Mouse (Mus musculus) macrophage (primary cell): ENCODE measurements around the gene Pex19. TPM values are rescaled to one million over a fixed set of nuclear protein-coding genes. Genes with fewer than 3 reads are reported as not detected.

Experiments
- H3K27ac ChIP-seq: fragments of 350-480 bp; formaldehyde crosslinking; 2 replicates; pipeline ENCODE4 v1.9.0; 2021
- H3K36me3 ChIP-seq: fragments of 350-480 bp; formaldehyde crosslinking; 2 replicates; pipeline ENCODE4 v1.9.0; 2021; ENCODE audit errors: inconsistent target
- H3K4me3 ChIP-seq: fragments of 350-480 bp; formaldehyde crosslinking; 2 replicates; pipeline ENCODE4 v1.9.0; 2021; ENCODE audit errors: inconsistent target
- H3K79me2 ChIP-seq: fragments of 350-480 bp; formaldehyde crosslinking; 2 replicates; pipeline ENCODE4 v1.9.0; 2021; ENCODE audit errors: inconsistent target
- WGBS: methylation state at CpG from one replicate; pipeline ENCODE4 v1.1.7; 2026; ENCODE audit warnings: inconsistent platforms; ENCODE audit not compliant: missing documents; 5-methylcytosine and 5-hydroxymethylcytosine counted together
- polyA plus RNA-seq: library from polyadenylated mRNA; stranded (reverse); fragments of 250-400 nt; gene quantifications from 3 replicates; pipeline ENCODE4 v1.2.4, GENCODE M21; 2018; ENCODE audit warnings: inconsistent platforms

Gene Pex19
- polyA plus RNA-seq, 1 experiment from 2014 or later = 44.5 TPM

DNA sequence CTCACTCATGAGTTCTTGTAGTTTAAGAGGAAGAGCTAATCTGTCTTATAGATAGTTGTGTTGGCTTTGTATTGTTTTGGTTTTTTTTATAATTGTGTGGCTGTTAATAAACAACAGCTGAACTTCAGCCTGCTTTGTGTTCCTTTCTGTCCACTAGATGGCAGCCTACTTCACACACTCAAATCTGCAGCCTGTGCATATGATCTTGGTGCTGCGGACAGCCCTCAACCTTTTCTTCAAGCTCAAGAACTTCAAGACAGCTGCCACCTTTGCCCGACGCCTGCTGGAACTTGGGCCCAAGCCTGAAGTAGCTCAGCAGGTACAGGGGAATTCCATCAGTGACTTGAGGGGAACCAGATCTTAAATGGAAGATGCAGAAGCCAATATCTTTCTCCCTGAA is 6.8 kb upstream of the Pex19 start:
- 49% methylated on average over 3 of the region's 3 CpGs for WGBS
- no peak overlapping the region for H3K4me3 ChIP-seq
- no peak overlapping the region for H3K27ac ChIP-seq
- H3K36me3 ChIP-seq = peaks cover 76% of the 10 kb centered on the region
- H3K79me2 ChIP-seq = no peaks in the 10 kb centered on the region

DNA sequence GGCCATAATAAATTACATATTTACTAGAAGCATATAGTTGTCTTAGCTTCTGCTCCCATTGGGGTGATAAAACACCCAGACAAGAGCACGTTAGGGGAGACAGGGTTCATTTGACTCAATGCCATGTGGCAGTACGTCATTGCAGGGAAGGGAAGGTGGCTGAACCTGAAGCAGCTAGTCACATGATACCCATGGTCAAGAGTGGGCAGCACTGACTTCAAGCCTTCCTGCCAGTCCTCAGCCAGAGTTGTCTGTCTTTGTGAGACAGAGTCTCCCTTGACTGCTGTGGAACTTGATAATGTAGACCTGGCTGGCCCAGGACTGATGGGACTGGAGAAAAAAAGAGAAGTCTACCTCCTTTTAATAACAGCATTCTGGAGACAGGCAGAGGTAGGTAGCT is 3.9 kb upstream of the Pex19 start:
- no peak overlapping the region for H3K4me3 ChIP-seq
- peaks cover 10% of the 10 kb centered on the region; the same call in 1 of the 2 replicates for H3K79me2 ChIP-seq
- H3K36me3 ChIP-seq = peaks cover 48% of the 10 kb centered on the region
- WGBS = 100% methylated on average over 2 of the region's 2 CpGs
- no peak overlapping the region for H3K27ac ChIP-seq

DNA sequence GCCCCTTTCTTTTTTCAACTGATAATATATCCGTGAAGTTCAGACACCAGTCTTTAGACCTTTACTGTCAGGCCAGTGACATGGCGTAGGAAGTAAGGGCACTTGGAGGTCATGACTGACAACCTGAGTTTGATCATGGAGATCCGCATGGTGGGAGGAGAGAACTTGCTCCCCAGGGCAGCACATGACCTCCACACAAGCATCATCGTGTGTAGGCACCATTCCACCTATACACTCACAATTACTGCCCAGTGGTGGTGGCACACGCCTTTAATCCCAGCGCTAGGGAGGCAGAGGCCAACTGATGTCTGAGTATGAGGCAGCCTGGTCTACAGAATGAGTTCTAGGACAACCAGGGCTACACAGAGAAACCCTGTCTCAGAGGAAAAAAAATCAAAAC is 2.0 kb upstream of the Pex19 start:
- 88% methylated on average over 6 of the region's 6 CpGs for WGBS
- Histone ChIP-seq H3K79me2 (peaks cover 13% of the 10 kb centered on the region; the same call in 1 of the 2 replicates), H3K36me3 (peaks cover 35% of the 10 kb centered on the region), H3K27ac (no peak overlapping the region), H3K4me3 (no peak overlapping the region)

DNA sequence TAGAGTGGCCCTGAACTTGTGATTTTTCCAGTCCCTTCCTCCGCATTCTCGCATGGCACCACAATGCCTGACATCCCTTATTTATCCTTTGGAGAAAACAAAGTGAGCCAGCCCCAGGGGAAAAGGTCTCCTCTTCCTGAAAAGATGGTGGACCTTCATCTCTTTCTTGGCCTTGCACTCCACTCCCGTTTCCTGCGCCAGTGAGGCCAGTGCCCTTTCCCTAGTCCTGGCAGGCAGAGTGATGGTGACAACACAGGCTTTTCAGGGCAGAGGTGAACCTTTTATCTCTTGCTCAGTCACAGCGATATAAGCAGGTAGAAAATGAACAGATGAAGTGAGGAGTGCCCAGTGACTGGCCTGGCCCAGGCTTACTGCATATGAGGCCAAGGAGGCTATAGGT is 932 bp downstream of the Pex19 start:
- peaks cover 13% of the 10 kb centered on the region; the same call in 1 of the 2 replicates for H3K79me2 ChIP-seq
- WGBS = 75% methylated on average over 5 of the region's 5 CpGs
- H3K27ac ChIP-seq = no peak overlapping the region
- H3K4me3 ChIP-seq = peak overlapping the region; percentile 99
- peaks cover 28% of the 10 kb centered on the region for H3K36me3 ChIP-seq

DNA sequence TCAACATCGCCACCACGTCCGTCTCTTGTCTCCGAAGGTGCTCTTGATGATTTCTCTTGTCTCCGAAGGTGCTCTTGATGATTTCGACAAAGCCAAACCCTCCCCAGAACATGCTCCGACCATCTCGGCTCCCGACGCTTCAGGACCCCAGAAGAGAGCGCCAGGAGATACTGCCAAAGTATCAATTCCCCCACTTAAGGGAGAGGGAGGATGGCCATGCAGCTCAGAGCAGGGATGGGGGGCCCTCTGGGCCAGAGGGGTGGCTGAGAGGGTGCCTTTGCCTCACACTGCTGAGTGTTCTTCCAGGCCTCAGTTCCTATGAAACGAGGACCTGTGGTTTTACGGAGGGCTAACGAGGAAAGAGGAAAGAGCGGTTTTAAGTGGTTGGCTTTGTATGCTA is 2.0 kb downstream of the Pex19 start:
- Histone ChIP-seq H3K36me3 (peaks cover 34% of the 10 kb centered on the region), H3K79me2 (peaks cover 13% of the 10 kb centered on the region; the same call in 1 of the 2 replicates), H3K27ac (no peak overlapping the region), H3K4me3 (no peak overlapping the region)
- whole genome bisulfite sequencing = 92% methylated on average over 15 of the region's 15 CpGs

DNA sequence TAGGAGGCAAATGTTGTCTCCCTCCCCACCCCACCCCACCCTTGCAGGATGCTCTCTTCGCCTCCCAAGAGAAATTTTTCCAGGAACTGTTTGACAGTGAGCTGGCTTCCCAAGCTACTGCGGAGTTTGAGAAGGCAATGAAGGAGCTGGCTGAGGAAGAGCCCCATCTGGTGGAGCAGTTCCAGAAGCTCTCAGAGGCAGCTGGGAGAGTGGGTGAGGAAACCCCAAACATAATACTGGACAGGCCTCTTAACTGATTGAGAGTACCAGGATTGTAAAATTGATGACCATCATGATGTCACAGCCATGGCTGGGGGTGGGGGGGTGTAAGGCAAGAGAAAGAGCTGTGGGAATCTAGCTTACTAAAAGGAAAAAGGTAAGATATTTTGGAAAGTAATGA is 2.6 kb downstream of the Pex19 start:
- peaks cover 13% of the 10 kb centered on the region; the same call in 1 of the 2 replicates for H3K79me2 ChIP-seq
- H3K27ac ChIP-seq = no peak overlapping the region
- no peak overlapping the region for H3K4me3 ChIP-seq
- H3K36me3 ChIP-seq = peaks cover 39% of the 10 kb centered on the region
- WGBS = 83% methylated on average over 2 of the region's 2 CpGs

DNA sequence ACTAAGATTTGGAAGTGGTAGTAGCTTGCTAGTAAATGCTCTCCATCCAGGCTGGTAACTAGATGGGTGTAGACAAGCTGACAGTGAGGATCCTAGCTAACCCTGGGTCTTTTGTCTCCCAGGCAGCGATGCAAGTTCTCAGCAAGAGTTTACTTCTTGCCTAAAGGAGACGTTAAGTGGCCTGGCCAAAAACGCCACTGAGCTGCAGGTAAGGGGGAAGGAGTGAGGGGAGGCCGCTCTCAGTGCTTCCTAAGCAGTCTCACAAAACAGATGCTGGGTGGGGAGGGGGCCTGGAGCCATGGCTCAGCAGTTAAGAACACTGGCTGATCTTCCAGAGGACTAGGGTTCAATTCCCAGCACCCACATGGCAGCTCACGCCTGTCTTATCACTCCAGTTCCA is 3.2 kb downstream of the Pex19 start:
- H3K27ac ChIP-seq = no peak overlapping the region
- 97% methylated on average over 5 of the region's 5 CpGs for WGBS
- no peak overlapping the region for H3K4me3 ChIP-seq
- H3K36me3 ChIP-seq = peaks cover 46% of the 10 kb centered on the region
- peaks cover 13% of the 10 kb centered on the region; the same call in 1 of the 2 replicates for H3K79me2 ChIP-seq

DNA sequence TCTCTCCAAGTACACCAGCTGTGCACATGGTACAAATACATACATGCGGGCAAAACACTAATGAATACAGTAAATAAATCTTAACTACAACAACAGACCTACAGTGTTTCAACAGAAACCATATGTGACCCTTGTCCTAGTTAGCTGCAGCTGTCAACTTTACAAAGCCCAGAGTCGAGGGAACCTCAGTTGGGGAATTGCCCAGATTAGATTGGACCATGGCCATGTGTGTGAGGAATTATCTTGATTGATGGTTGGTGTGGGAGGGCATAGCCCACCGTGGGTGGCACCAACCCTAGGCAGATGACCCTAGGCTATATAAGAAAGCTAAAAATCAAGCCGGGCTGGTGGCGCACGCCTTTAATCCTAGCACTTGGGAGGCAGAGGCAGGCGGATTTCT is 5.8 kb downstream of the Pex19 start:
- peaks cover 7% of the 10 kb centered on the region; the same call in 1 of the 2 replicates for H3K79me2 ChIP-seq
- H3K27ac ChIP-seq = no peak overlapping the region
- 97% methylated on average over 7 of the region's 7 CpGs for WGBS
- H3K4me3 ChIP-seq = no peak overlapping the region
- H3K36me3 ChIP-seq = peaks cover 55% of the 10 kb centered on the region

DNA sequence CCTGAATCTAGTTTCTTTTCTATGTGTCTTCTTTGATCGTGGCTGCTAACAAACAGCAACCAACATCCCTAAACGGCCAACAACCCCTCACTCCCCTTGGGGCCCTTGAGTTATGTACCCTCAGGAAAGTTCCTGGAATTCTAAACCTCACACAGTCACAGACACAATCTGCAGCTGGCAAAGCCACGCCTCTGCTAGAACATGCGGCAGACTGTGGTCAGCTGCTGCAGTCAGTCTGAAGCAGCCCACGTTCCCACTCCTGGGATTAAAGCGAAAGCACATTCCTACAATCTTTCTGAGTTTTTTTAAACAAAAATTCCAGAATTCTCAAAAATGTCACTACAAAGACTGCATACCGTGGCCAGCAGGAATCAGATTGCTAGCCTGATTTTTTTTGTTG is 7.0 kb downstream of the Pex19 start:
- Histone ChIP-seq H3K27ac (no peak overlapping the region), H3K36me3 (peaks cover 54% of the 10 kb centered on the region), H3K79me2 (no peaks in the 10 kb centered on the region), H3K4me3 (no peak overlapping the region)
- 89% methylated on average over 7 of the region's 7 CpGs for WGBS

DNA sequence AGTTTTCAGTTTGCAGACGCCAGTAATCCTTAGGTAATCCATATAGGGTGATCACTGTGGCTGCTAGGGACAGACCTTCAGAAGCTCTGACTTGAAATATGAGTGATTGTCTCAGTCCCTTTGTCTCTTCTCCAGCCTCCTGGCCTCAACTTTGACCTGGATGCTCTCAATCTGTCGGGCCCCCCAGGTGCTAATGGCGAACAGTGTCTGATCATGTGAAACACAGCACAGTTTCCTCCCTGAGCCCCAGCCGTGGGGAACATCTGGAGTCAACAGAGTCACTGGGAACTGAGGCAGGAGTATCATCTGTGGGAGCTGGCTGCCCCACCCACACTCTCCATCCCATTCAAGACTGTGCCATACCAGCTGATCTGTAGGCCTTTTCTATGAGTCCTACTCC is 7.5 kb downstream of the Pex19 start:
- H3K79me2 ChIP-seq = no peaks in the 10 kb centered on the region
- H3K27ac ChIP-seq = no peak overlapping the region
- 92% methylated on average over 4 of the region's 4 CpGs for WGBS
- no peak overlapping the region for H3K4me3 ChIP-seq
- peaks cover 51% of the 10 kb centered on the region for H3K36me3 ChIP-seq

DNA sequence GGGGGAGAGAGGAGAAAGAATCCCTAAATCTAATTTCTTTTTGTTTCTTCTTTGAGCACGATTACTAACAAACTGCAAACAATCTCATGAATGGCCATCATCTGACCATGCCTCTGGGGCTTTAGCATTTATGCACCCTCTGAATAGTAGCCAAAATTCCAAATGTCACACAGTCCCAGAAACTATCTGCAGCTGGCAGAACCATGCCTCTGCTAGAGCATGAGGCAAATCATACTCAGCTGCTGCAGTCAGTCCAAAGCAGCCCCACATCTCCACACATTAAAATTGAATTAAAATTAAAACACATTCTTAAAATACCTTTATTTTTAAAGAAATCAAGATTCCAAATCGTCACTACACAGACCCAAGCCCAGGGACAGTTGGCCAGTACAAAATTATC is 13.6 kb downstream of the Pex19 start:
- Histone ChIP-seq H3K36me3 (0 out of 2 replicates have a peak, but pooled peaks cover 6% of the 10 kb centered on the region), H3K27ac (no peak overlapping the region), H3K79me2 (no peaks in the 10 kb centered on the region), H3K4me3 (no peak overlapping the region)
- WGBS = 95% methylated on average over 2 of the region's 2 CpGs

DNA sequence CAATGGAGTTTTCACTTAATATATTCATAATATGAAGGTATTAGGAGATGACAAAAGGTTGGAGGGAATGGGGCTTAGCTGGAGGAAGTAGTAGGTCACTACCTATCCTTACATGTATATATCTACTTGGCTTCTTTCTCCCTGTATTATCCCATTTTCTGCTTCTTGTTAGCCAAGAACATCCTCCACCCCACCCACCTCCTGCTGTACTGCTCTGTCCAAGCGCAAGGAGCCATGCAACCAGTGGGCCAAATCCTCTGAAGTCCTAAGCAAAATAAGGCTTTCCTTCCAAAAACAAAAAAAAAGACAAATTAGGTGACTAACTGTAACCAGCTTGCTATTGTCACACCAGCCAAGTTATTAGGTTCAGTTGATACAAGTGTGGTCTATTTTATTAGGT is 14.3 kb downstream of the Pex19 start:
- Histone ChIP-seq H3K4me3 (no peak overlapping the region), H3K79me2 (no peaks in the 10 kb centered on the region), H3K27ac (no peak overlapping the region), H3K36me3 (0 out of 2 replicates have a peak, but pooled peaks cover 4% of the 10 kb centered on the region)
- WGBS = 100% methylated on average over 1 of the region's 1 CpGs

DNA sequence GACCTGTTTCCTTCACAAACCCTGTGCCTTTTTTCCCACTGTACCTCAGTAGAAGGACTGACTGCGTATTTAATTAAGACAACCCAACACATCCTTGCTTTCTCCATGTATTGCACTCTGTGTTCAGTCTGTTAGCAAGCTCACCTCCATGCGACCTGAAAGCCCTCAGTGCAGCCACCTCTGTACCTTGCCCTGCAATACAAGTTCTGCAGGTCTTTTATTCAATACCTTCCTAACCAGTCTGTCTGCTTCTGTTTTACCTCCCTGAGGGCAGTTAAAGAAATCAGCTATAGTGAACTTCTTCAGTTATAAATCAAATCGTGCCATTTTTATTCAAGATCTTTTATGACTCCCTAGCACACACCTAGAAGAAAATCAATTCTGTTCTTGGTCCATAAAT is 15.0 kb downstream of the Pex19 start:
- Histone ChIP-seq H3K79me2 (no peaks in the 10 kb centered on the region), H3K36me3 (no peaks in the 10 kb centered on the region), H3K4me3 (no peak overlapping the region), H3K27ac (no peak overlapping the region)
- 91% methylated on average over 3 of the region's 3 CpGs for WGBS

DNA sequence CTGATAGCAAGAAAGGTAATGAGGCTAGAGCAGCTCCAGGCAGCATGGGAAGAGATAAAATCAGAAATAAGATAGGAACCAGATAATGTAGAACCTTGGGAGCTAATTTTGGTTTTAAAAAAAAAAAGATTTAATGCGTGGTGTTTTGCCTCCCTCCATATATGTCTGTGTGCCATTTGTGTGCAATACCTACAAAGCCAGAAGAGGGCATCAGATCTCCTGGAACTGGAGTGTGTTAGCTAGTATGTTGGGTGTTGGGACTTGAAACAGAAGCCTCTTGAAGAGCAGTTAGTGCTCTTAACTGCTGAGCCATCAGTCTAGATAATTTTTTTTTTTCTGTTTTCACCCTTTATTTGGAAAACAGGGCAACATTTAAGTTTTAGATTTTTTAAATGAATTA is 17.0 kb downstream of the Pex19 start:
- Histone ChIP-seq H3K79me2 (peaks cover 4% of the 10 kb centered on the region; the same call in 1 of the 2 replicates), H3K27ac (no peak overlapping the region), H3K36me3 (no peaks in the 10 kb centered on the region), H3K4me3 (no peak overlapping the region)
- WGBS = 0% methylated on average over 1 of the region's 1 CpGs

DNA sequence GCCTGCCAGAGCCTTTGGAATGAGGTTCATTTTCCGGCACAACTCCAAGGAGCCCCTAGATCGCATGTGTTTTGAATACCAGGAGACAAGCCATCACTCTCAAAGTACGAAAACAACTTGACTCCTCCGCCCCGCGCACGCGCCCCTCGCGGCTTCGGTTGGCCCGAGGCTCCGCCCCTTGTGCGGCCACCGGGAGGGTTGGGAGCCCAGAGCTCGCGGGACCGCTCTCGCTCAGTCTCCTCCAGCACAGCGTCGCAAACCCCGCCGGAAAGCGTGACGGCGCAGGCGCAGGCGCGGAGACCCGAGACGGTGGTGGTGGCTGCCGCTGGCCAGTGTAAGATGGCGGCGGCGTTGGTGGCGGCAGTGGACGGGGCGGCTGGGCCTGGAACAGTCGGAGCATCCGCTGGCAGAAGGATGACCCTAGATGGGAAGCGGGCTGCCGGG is 21.3 kb downstream of the Pex19 start, which contains the start of gene Dcaf8:
Gene Dcaf8 (plus strand): TSS at position 250 of the 444 bp plus-strand sequence.
- under 1% methylated on average over 39 of the region's 42 CpGs for WGBS

More for the DNA sequence above, 21.3 kb downstream of the Pex19 start, which contains the start of gene Dcaf8:
- H3K4me3 ChIP-seq = peak within 1 kb of the TSS; percentile 92
- 0 out of 2 replicates have a peak, but pooled peaks cover 14% of the 10 kb centered on the region for H3K36me3 ChIP-seq
- H3K79me2 ChIP-seq = peaks cover 46% of the 10 kb centered on the region; the same call in 1 of the 2 replicates
- H3K27ac ChIP-seq = peak within 1 kb of the TSS; percentile 90
